Mouse (Mus musculus) kidney, adult 2 months (tissue): ENCODE measurements around the gene Jmjd1c.

Source experiments
- CTCF ChIP-seq: fragments of 200-500 bp; conservative IDR thresholded peaks from 2 replicates; pipeline ENCODE4 v1.5.1; 2011; ENCODE audit warnings: low read depth, mild to moderate bottlenecking, control low read depth, low read length, moderate library complexity, mixed read lengths; ENCODE audit not compliant: insufficient read depth, insufficient read length
- POLR2A ChIP-seq: fragments of 200-500 bp; IDR thresholded peaks from one replicate; pipeline ENCODE4 v1.6.1; 2011; ENCODE audit warnings: low read depth, low read length, control low read depth

DNA sequence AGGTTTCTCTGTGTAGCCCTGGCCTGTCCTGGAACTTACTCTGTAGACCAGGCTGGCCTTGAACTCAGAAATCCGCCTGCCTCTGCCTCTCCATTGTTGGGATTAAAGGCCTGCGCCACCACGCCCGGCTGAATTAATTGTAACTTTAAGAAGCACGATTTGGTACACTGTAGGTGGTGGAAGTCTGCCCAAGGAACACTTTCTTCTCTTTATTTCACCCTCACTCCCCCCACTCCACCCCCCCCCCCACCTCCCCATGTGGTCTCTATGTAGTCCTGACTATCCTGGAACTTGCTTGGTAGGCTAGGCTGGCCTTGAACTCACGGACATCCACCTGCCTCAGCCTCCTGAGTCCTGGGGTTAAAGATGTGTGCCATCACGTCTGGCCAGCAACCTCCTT is 46.3 kb upstream of the Jmjd1c start:
- TF ChIP-seq POLR2A: no peak
- TF ChIP-seq CTCF: no peak
